Mouse (Mus musculus): Measurements from ENCODE around the gene Pou5f1.

Gene Pou5f1

DNA sequence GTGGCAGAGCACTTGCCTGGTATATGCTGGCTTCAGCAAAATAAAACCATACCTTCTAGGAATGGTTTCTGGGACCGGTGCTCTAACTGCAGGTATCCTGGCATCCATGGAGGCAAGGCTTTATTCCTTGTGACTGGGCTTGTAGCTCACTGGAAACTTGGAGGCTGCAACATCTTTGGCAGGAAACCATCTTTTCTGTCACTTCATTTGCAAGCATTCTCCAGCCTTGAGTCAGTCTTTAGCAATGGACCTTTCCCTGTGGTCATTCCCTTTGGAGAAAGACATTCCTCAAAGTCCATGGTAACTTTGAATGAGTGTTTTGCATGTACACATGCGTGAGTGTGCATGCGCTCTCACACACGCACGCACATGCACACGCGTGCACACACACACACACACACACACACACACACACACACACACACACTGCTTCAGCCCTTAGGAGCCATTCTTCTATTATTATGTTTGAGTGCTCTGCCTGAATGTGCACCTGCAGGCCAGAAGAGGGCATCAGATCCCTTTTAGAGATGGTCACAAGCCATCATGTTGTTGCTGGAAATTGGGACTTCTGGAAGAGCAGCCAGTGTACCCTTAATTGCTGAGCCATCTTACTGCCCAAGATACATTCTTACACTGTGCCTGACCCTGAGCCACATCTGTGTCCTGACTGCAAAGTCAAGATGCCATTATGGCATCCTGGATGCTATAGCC is 7.3 kb downstream of the Pou5f1 start:
- DNase-seq (ENCODE audit: low spot score), result no peak

DNA sequence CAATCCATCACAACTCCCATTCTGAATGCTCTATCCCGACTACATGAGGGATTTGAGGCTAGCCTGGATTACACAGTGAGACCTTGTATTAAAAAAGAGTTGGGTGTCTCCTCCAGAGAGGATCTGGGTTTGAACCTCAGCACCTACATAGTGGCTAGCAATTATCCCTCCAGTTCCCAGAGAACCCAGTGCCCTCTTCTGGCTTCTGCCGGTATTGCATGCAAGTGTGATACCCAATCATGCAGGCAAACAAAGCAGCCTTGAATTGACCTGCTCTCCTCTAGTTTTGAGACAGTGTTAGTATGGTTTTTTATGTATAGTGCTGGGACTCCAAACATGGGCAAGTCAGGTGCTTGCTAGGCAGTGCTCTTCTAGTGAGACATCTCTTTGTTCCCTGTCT is 8.1 kb downstream of the Pou5f1 start:
- peak; percentile 72 for DNase-seq (ENCODE audit: low spot score)

DNA sequence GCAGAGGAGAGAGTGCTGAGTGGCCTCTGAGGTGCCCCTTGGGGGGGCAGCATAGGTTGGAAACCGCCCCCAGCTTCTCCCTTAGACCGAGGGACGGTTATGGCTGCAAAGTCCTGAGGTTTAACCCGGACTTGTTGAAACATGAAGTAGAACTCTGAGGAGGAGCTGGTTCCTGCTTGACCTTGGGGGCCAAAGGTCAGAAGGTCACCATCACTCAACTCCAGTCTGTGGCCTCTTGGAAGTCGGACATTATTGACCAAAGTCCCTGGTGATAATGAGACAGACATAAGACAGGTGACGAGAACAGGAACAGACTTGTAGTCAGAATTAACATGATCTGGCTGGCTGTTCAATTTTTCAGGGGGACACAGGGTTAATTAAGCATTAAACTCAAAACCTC is 8.9 kb downstream of the Pou5f1 start:
- DNase-seq (ENCODE audit: low spot score), result peak; percentile 78

DNA sequence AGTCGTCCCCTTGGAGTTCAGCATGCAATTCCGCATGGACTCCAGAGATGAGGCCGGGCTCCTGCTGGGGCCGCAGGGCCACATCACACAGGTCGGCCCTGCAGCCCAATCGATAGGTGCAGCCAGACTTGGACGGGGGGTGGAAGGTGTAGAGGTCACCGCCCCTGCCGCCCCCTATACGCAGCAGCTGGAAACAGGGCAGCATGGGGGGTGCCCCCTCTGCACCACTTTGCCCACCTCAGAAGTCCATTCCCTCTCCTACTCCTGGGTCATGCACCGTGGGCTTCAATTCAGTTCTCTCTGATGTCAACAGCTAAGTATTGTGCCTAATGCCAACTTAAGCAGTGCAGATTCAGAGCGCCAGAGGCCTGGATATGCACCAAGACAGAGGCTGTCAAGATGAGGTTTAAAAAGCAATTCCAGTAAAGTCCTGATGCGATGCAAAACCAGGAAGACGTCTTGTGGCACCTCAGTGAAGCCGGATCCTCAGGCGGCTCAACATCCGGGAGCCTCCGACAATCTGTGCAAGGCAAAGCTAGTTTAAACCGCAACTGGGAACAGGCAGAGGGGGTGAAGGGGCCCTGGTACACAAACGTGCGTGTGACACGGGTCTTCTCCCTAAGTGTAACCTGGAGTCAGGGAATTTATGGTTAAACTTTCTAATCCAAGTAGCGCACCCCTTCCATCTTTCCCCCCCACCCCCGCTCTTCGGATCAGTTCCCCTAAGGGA is 10.3 kb downstream of the Pou5f1 start:
- peak; percentile 51 for DNase-seq (ENCODE audit: low spot score)

DNA sequence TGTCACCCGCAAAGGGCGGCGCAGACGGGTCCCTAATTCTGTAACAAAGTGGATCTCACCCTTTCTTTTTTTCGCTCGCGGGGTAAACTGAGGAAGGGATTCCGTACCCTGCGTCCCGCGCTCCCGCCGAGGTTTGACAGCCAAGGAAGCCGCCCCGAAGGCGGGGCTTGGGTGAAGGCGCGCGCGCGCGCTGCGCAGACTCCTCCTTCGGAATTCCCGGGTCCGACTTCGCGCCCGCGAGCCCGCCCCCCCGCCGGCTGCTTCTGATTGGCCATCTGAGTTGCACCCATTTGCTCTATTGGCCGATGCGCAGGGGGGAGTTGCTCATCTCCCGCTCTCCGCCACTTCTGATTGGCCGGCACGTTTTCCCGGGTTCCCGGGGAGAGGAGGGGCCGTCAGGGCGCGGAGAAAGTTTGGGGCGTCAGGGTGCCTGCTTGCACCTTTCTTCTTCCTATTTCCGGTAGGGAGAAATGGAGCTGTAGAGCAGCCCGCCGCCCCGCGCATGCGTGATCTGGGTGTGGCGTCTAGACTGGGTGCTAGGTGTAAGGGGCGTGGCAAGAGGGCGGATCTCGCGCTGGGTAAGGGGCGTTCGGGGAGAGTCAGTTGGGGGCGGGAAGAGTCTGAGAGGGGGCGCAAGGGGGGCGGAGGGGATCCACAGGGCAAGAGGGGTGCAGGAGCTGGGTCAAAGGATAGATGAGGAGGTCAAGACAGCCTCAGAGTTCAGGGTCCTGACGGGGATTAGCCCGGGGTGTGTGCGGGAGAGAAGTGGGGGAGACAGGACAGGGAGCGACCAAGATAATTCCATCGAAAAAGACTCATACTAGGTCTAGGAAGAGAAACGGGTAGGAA is 11.1 kb downstream of the Pou5f1 start, which contains the start of the genes Tcf19 and Cchcr1:
Tcf19 (minus strand) TSS at position 173 of the 849 bp plus-strand sequence.
Cchcr1 (plus strand) TSS at position 449 of the 849 bp plus-strand sequence.
- peak; percentile 97 for DNase-seq (ENCODE audit: low spot score)

DNA sequence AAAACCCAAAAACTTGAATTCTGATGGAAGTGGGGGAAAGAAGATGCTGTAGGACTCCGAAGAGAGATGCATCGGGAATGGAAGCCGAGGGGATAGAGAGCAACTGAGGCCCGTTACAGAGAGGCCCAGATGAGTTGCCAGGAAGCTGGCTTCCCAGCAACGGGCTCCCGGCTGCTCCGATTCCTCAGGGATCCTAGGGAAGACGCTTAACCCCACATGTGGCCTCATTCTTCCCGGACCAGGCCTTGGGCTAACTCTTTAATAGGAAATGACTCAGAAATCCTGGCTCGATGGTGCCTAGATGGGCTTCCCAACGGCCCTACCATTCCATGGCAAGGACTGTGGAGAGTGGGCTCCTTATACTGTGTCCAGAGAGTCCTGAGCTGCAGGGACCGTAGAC is 11.7 kb downstream of the Pou5f1 start:
- no peak for DNase-seq (ENCODE audit: low spot score)

DNA sequence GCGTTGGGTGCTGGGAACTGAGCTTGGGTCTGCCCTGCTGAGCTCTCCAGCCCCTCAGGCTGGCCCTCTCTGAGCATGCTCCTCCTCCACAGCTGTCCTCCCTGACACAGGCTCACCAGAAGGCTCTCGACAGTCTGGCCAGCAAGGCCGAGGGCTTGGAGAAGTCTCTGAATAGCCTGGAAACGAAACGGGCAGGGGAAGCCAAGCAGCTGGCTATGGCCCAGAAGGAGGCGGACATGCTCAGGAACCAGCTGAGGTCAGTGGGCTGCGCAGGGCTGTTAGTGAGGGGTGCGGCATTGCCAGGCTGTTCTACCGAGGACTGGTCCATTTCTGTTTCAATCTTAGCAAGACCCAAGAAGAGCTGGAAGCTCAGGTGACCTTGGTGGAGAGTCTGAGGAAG is 18.5 kb downstream of the Pou5f1 start:
- DNase-seq (ENCODE audit: low spot score), result no peak

DNA sequence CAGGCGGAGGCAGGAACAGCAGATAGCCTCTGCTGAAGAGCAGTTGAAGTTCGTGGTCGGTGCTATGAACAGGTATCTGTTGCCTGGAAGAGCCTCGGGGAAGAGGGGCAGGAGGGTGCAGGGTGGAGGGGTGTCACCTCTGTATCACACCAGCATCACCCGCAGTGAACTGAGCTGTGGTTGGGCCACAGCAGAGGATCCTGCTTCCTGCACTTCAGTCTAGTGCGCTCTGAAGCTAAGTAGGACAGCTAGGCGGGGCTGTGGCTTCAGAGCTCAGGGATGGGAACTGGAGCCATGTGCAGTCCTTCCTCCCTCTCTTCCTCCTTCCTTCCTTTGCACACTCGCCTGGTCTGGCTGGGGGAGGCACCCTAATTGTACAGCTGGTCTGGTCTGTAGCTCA is 20.8 kb downstream of the Pou5f1 start:
- no peak for DNase-seq (ENCODE audit: low spot score)

DNA sequence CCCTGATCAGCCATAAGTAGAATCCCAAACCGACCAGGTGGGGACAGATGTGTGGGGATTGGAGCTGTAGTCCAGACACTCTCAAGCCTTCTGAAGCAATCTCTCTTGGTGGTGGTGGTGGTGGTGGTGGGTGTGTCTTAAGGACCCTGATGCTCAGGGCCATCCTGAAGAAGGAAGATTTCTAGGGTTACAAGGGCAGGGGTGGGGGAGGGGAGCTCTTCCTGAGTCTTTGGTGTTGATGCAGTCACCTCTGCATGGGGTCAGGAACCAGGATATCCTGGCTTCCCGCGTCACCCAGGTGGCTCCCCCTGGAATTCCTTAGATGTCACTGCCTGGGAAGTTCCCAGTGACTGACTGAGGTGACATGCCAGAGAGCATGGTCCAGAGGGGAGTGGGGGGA is 26.5 kb downstream of the Pou5f1 start:
- no peak for DNase-seq (ENCODE audit: low spot score)

DNA sequence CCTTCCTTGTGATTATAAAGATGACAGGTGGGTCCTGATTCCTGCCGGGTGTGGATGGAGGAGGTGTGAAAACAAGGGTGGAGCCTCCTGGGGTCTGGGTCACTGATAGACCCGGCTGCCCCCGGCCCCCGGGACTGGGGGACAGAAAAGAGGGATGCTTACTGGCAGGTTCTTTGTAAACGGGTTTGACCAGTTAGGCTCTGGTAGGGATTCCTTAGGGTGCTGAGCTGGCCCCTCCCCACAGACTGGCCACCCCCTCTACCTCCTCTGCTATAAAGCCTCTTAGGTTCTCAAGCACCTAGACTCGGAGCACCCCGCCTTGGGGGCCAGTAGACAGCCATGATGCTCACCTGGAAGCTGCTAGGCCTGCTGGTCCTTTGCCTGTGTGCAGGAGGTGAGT is 27.1 kb downstream of the Pou5f1 start, which contains the start of gene Psors1c2:
Psors1c2 (plus strand) TSS at position 301 of the 400 bp plus-strand sequence.
- no peak for DNase-seq (ENCODE audit: low spot score)

DNA sequence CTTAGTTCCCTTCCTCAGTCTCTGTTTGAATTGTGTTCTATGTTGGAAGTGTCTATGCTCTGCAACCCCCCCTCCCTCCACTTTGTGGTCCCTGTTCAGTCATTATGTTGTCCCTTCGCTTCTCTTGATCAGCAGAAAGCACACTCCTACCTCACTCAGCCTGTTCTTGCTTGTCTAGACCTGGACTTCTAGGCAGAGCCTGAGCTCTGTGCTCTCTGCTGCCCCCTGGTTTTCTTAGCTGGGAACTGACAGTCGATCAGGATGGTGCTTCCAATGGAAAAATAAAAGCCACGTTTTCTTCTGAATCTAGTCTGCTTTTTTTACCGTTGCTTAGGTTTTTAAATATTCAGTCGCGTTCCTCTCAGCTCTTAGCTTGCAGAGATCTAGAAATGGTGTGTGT is 28.5 kb downstream of the Pou5f1 start:
- DNase-seq (ENCODE audit: low spot score), result peak; percentile 82

DNA sequence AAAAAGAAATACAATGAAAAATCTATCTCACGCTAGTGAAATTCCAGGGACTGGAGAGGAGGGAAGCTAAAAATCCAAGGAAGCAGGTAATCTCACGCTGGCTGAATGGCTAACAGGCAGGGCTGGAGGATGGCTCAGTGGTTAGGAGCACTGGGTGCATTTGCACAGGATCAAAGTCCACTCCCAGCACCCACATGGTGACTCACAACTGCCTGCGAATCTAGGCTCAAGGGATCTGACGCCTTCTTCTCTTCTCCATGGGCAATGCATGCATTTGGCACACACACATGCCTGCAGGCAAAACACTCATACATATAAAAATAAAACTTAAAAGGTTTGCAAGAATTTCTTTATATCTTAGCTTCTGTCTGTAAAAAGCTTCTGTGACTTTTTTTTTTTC is 31.6 kb downstream of the Pou5f1 start:
- DNase-seq (ENCODE audit: low spot score), result no peak

DNA sequence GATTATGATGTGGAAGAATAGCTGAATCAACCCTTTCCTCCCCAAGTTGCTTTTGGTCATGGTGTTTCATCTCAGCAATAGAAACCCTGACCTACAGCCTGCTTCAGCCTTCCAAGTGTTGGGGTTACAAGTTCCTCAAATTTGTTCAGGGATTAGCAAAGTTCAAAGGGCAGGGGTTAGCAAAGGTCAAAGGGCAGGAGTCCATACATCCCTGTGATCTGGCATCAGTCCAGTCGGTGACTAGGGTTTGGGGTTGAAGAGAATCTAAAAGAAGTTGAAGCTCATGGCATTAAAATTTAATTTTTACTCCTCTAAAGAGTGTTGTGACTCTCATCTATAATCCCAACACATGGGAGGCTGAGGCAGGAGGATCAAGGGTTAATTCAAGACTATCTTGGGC is 32.7 kb downstream of the Pou5f1 start:
- DNase-seq (ENCODE audit: low spot score), result no peak

DNA sequence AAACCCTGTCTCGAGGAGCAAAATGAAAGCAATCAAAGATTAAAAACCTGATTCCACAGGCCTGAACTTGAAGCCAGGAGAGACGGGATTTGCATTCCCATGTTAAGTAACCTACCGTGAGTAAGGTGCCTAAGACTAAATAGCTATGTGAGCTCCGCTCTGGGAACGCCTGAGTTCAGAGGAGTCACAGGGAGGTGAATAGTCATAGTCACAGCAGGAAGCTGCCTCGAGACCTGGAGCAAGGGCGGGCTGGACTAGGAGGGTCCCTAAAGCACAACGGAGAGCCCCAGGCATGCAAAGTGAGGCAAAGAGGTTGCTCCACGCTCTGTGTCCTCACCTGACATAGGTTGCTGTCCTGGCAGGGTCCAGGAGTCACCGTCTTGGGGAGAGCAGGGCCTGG is 33.7 kb downstream of the Pou5f1 start:
- no peak for DNase-seq (ENCODE audit: low spot score)

DNA sequence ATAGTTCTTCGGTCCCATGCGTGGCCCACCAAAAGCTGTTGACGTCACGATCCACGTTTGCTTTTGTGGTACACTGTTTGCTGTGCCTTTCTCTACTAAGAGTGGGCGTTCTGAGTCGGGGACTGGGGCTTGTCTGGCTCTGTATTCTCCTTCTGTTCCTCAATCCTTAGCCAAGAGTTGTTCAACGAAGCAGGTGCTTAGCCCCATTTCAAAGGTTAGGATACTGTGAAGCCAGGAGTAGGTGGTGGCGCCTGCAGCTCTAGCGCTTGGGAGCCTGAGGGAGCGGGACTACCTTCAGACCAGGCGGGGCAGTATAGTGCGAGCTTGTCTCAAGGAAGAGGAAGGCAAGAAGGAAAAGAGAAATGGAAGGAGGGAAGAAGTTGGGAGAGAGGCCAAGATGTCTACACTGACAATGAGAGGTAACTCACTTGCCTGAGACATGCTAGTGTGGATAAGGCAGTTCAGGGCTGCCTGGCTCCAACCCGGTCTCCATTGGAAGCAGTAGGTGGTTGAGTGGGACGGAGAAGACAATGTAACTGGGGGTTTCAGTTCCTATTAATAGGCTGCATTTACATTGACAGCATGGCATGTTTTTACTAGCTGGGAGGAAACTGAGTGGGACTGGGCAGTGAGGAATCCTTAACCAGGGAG is 37.1 kb downstream of the Pou5f1 start:
- DNase-seq (ENCODE audit: low spot score), result no peak

DNA sequence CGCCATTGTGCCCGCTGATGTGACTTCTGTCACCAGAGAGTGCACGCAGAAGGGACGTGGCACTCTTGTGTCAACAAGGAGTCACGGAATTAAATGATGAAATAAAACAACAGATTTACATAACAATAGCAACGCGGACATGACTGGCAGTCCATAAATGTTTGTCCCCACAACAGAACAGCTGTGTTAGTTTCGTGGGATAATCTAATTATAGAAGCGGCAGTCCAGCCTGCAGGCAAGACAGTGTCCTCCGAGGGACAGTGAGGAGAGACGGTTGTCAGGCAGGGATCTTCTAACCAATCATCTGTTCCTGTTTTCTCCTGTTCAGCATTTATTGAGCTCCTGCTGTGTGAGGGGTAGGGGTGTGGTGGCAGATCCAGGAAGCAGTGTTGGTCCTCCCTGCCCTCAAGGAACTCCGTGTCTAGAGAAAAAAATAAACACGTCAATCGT is 37.6 kb downstream of the Pou5f1 start:
- DNase-seq (ENCODE audit: low spot score), result no peak

DNA sequence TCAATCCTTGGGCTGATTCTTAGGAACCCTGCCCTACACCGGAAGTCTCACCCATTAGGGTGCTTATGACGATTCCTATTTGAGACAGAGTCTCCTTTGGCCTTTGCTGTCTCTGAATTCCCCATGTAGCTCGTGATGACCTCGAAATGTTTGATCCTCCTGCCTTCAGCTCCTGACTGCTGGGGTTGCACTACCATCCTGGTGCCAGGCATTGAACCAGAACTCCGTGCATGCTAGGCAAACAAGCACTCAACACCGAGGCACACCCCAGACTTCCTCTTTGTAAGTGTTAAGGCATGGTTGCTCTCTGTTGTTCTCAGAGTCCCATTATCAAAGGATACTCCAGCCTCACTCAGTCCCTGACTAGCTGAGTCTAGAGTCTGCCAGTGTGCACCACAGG is 38.2 kb downstream of the Pou5f1 start:
- no peak for DNase-seq (ENCODE audit: low spot score)

DNA sequence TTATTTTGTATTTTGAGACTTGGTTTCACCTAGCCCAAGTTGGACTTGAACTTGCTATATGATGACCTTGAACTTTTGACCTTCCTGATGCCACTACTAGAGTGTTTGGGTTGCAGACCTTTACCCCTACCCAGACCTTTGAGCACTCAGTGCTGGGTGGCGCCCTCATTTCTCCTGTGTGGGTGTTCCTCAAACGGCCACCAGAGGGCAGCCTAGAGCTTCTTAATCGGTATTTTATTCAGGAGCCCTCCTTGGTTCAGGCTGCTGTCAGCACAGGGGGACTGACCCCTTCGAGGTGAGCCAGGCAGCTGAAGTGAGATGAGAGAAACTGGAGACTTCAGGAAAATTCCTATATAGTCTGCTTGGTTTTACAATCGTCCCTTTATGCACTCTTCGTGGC is 38.9 kb downstream of the Pou5f1 start:
- peak; percentile 49 for DNase-seq (ENCODE audit: low spot score)

DNA sequence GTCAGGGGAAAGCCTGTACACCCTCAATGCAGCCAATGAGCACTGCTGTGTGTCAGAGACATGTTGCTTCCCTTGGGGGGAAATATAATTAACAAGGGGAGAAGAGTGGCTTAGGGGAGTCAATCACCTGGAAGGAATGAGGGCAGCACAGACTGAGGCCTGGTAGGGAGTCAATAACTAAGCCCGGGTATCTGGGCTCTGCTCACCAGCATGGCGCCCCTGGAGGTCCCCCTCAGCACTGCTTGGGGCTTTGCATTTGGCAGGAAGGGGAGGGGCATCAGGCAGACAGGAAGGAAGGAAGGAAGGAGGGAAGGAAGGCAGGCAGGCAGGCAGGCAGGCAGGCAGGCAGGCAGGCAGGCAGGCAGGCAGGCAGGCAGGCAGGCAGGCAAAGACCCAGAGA is 41.6 kb downstream of the Pou5f1 start:
- DNase-seq (ENCODE audit: low spot score), result no peak

DNA sequence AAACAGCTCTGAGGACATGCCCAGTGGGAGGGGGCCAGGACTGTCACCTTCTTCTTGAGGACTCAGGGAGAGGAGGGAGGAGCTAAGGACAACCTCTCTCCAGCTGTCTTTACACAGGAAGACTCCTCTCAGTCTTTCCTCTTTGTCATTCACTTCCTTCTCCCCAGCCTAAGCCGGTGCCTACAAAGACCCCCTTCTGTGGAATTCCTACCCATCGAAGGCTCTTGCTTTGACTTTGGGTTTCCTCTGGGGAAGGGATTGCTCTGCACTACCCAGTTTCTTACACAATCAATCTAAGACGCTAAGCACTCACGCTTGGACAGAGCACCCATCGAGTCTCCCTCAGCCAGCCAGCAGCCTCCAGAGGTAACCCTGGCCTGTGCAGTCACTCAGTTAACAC is 42.8 kb downstream of the Pou5f1 start:
- DNase-seq (ENCODE audit: low spot score), result no peak

DNA sequence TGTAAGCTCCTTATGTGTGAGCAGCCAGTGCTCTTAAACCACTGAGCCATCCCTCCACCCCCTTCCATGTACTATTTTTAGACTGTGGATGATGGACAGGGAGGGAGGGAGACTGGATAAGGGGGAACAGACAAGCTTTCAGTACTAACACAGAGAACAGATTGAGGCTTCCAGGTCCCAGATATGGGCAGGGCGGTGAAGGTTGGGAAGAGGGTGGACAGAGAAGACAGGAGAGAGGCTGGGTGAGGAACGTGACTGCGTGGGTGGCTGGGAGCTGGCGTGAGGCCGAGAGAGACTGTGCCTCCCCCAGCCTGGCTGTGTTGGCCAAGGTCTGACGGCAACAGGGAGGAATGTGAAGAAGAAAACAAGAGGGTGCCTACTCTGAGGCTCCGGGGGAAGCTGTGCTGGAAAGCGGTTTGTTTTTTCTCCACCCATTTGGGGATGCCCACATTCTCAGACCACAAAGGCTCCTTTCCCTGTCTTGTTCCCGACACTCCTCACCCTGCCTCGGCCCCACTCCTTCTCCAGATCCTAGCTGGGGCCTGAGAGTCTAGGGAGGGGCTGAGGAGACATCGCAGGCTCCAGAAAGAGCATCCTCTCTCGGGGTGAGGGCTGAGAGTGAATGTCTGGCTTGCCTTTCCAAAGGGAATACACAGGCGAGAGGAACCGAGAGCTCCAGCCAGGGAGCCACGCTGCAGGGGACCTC is 43.8 kb downstream of the Pou5f1 start:
- no peak for DNase-seq (ENCODE audit: low spot score)

Data from embryo, embryonic 10 days (tissue).